Mouse (Mus musculus) forebrain, embryonic 12.5 days (tissue): Measurements from ENCODE around the gene Olfr56. TPM values are rescaled to one million over a fixed set of nuclear protein-coding genes. Genes with fewer than 3 reads are reported as not detected.
"Not testable (repeated sequence)": the region's sequence is repeated elsewhere in the genome, so short reads cannot be mapped to it uniquely, and the experiment has no call there.

ENCODE experiments used
- ATAC-seq: fragments of 200-750 bp; cut with Nextera tagmentation; 2 replicates; pipeline ENCODE4 v1.8.0; 2017; ENCODE audit warnings: moderate TSS enrichment; ENCODE audit not compliant: low FRiP score
- H3K27ac ChIP-seq: fragments of 300-500 bp; sonication (generic); 2 replicates; pipeline ENCODE4 v1.5.1; 2016; ENCODE audit warnings: mild to moderate bottlenecking
- H3K27me3 ChIP-seq: fragments of 300-500 bp; sonication (generic); 2 replicates; pipeline ENCODE4 v1.6.1; 2016; ENCODE audit warnings: mild to moderate bottlenecking
- H3K36me3 ChIP-seq: fragments of 300-500 bp; sonication (generic); replicated peaks from 2 replicates; pipeline ENCODE4 v1.6.1; 2016; ENCODE audit warnings: mild to moderate bottlenecking
- H3K4me1 ChIP-seq: fragments of 300-500 bp; sonication (generic); 2 replicates; pipeline ENCODE4 v1.6.1; 2016
- H3K4me2 ChIP-seq: fragments of 300-500 bp; sonication (generic); 2 replicates; pipeline ENCODE4 v1.6.1; 2016; ENCODE audit warnings: mild to moderate bottlenecking, moderate library complexity
- H3K4me3 ChIP-seq: fragments of 300-500 bp; sonication (generic); replicated peaks from 2 replicates; pipeline ENCODE4 v1.5.1; 2016; ENCODE audit warnings: mild to moderate bottlenecking
- H3K9ac ChIP-seq: fragments of 300-500 bp; sonication (generic); 2 replicates; pipeline ENCODE4 v1.6.1; 2016; ENCODE audit warnings: mild to moderate bottlenecking
- H3K9me3 ChIP-seq: fragments of 300-500 bp; sonication (generic); 2 replicates; pipeline ENCODE4 v1.6.1; 2016
- WGBS: fragments of 180-500 bp; shearing (Covaris S2); methylation state at CpG from one replicate; pipeline ENCODE4 v1.1.7; 2016; 5-methylcytosine and 5-hydroxymethylcytosine counted together
- polyA plus RNA-seq: library from polyadenylated mRNA; unstranded; fragments of >200 nt; fragmentation: Nextera tagmentation; extraction: Ambion mirVana; gene quantifications from 2 replicates; pipeline ENCODE4 v1.2.1, GENCODE M21; 2016

Olfr56 gene
- polyA plus RNA-seq, 1 experiment from 2014 or later, result not detected

- H3K4me1 ChIP-seq, H3K4me3 ChIP-seq, H3K9ac ChIP-seq, H3K27me3 ChIP-seq, H3K4me2 ChIP-seq, H3K9me3 ChIP-seq, H3K27ac ChIP-seq, H3K36me3 ChIP-seq, ATAC-seq: not testable (repeated sequence)
- 80% methylated on average over 10 of the region's 10 CpGs for WGBS
Measured at GRCm38 (mm10) chr11:48993296-48993695, 14.6 kb downstream of the Olfr56 start.

- not testable (repeated sequence) for H3K27ac ChIP-seq, H3K36me3 ChIP-seq, H3K9me3 ChIP-seq, H3K4me3 ChIP-seq, H3K4me2 ChIP-seq, H3K9ac ChIP-seq, ATAC-seq, H3K4me1 ChIP-seq, H3K27me3 ChIP-seq
- 81% methylated on average over 2 of the region's 2 CpGs for WGBS
Measured at GRCm38 (mm10) chr11:48994018-48994417, 15.3 kb downstream of the Olfr56 start, which contains the start of gene Tgtp1. TSS of gene Tgtp1 (minus strand) at chr11:48994172.

DNA sequence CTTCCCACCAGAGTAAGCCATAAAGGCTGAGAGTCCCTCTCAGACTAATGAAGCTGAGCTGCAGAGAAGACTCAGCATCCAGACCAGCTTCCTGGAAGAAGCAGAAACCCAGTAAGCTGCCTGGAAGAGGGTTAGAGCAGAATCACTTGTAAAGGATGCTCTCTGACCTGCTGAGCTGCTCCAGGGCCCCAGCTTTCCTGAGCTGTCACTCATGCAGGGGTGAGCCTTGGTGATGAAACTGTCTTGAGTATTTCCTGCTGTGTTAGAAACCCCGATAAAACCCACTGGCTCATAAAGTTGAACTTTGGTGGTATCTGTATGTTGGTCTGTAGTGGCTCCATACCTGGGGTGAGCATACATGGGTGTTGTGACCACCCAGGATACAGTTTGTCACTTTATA is 21.7 kb downstream of the Olfr56 start:
- not testable (repeated sequence) for H3K4me1 ChIP-seq, H3K4me2 ChIP-seq, H3K27me3 ChIP-seq, H3K27ac ChIP-seq, H3K36me3 ChIP-seq, ATAC-seq, H3K9ac ChIP-seq, H3K4me3 ChIP-seq, H3K9me3 ChIP-seq
- 94% methylated on average over 1 of the region's 1 CpGs for WGBS

DNA sequence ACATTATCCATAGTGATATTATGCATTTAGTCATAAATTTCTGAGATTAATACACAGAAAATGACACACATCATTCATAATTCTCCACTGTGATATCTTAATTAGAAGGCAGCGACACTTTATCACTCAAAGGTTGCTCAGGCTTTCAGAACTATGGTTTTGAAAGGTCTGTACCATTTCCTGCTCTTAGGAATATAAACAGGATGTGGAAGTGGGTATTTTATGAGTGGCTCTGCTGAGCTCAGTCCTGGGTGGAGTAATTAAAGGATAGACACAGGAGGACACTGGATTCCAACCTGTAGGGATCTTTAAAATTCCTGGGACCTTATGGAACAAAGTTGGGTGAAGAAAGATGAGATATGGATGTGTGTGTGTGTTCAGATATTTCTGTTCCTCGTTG is 27.6 kb downstream of the Olfr56 start:
- not testable (repeated sequence) for H3K9ac ChIP-seq, H3K27ac ChIP-seq, ATAC-seq, H3K27me3 ChIP-seq, H3K4me2 ChIP-seq, H3K9me3 ChIP-seq, H3K36me3 ChIP-seq, H3K4me1 ChIP-seq, H3K4me3 ChIP-seq
- 72% methylated on average over 2 of the region's 2 CpGs for WGBS

GRCm38 (mm10) chr11:49006785-49007184 is 28.1 kb downstream of the Olfr56 start:
- H3K36me3 ChIP-seq, H3K9ac ChIP-seq, H3K27ac ChIP-seq, H3K4me2 ChIP-seq, H3K9me3 ChIP-seq, ATAC-seq, H3K4me1 ChIP-seq, H3K4me3 ChIP-seq, H3K27me3 ChIP-seq: not testable (repeated sequence)
- WGBS, result 61% methylated on average over 1 of the region's 1 CpGs

DNA sequence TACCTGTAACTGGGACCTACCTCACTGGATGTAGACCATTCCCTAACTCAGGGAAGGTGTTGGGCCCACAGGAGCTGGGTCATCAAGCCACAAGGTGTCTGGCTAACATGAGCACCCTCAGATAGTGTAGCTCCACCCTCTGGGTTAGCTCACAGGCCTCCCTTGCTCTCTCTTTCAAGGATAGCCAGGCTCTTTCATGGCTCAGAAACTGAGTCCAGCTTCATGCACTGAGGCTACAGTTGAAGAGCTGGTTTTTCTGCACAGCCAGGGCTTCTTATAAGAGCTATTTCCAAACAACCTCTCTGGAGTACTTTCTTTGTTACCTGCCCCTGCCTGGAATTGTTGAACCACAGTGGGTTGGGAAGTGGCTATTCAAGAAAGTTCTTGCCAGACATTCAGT is 33.4 kb downstream of the Olfr56 start:
- H3K4me1 ChIP-seq, result not testable (repeated sequence)

GRCm38 (mm10) chr11:49050064-49050463 is 71.4 kb downstream of the Olfr56 start:
- H3K36me3 ChIP-seq, H3K4me1 ChIP-seq, H3K4me3 ChIP-seq, H3K4me2 ChIP-seq, H3K9ac ChIP-seq, H3K27me3 ChIP-seq, H3K9me3 ChIP-seq, ATAC-seq, H3K27ac ChIP-seq: not testable (repeated sequence)

More for the DNA sequence above, 33.4 kb downstream of the Olfr56 start:
- not testable (repeated sequence) for H3K4me2 ChIP-seq, H3K27ac ChIP-seq, H3K9me3 ChIP-seq, H3K36me3 ChIP-seq, H3K4me3 ChIP-seq, H3K27me3 ChIP-seq, H3K9ac ChIP-seq, ATAC-seq

DNA sequence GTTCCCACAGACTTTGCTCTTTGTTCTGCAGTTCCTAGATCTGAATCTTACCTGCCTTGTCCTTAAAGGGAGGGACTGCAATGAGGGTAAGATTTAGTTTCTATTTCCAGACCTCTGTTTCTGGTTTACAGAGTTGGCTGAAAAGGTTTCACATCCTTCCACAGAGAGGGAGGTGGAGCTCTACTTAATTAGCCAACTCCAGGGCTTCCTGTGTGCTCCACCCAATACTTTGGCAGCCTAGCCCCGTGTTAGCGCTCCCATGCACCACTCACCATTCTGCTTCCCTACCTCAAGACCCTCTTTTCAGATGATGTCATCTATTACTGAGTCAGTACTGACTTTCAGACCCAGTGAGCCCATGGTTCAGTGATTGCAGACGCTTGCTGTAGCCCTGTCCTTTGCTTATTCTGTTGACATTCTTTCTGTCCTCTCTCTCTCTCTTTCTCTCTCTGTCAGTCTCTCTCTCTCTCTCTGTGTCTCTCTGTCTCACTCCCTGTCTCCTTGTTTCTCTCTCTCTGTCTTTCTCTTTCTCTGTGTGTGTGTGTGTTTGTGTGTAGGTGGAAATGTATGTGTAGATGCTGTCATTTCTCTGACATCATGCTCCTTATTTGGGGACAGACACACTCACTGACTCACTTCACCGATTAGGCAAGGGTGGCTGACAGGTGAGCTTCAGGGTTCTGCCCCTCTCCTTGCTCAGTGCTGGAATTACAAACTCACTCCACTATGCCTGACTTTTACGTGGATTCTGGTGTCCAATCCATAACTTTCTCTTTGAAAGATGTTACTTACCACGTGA is 72.6 kb downstream of the Olfr56 start, which contains the start of gene 9930111J21Rik2:
Gene 9930111J21Rik2, minus strand, starts transcription at position 150 of the 799 bp plus-strand sequence.
- H3K9ac ChIP-seq, H3K27ac ChIP-seq, H3K4me2 ChIP-seq, H3K27me3 ChIP-seq, H3K36me3 ChIP-seq, H3K4me1 ChIP-seq, H3K9me3 ChIP-seq, ATAC-seq, H3K4me3 ChIP-seq: not testable (repeated sequence)
- WGBS, result 100% methylated on average over 1 of the region's 6 CpGs

DNA sequence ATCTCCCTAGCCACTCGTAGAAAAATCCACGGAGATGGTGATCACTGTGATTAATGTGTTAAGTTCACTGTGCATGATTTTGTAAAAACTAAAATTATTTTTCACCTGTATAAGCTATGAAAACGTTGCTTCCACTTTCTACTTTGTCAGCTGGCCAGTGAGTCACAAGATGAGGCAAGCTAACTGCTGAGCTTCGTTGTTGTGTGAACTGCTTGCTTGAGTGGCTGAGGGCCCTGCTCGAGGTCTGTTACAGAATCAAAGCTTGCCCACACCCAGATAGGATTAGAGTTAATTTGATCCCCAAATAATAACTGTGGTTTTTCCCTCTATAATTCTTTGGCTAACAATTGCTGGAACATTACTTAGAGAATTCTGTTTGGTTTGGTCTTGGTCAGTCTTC is 73.2 kb downstream of the Olfr56 start:
- WGBS, result no CpG with 5 or more reads among the region's 5 CpGs
- H3K27me3 ChIP-seq, ATAC-seq, H3K9ac ChIP-seq, H3K27ac ChIP-seq, H3K9me3 ChIP-seq, H3K36me3 ChIP-seq, H3K4me1 ChIP-seq, H3K4me3 ChIP-seq, H3K4me2 ChIP-seq: not testable (repeated sequence)

GRCm38 (mm10) chr11:49060061-49060460 is 81.4 kb downstream of the Olfr56 start:
- ATAC-seq, H3K9ac ChIP-seq, H3K27me3 ChIP-seq, H3K9me3 ChIP-seq, H3K27ac ChIP-seq, H3K4me3 ChIP-seq, H3K4me2 ChIP-seq, H3K4me1 ChIP-seq, H3K36me3 ChIP-seq: not testable (repeated sequence)
- 69% methylated on average over 2 of the region's 3 CpGs for WGBS

- ATAC-seq, H3K27me3 ChIP-seq, H3K27ac ChIP-seq, H3K36me3 ChIP-seq, H3K9me3 ChIP-seq, H3K4me1 ChIP-seq, H3K4me3 ChIP-seq, H3K9ac ChIP-seq, H3K4me2 ChIP-seq: not testable (repeated sequence)
- WGBS, result 72% methylated on average over 2 of the region's 2 CpGs
Measured at GRCm38 (mm10) chr11:49061865-49062264, 83.2 kb downstream of the Olfr56 start.

- ATAC-seq, result not testable (repeated sequence)
Measured at GRCm38 (mm10) chr11:49063713-49064469, 85.2 kb downstream of the Olfr56 start, which contains the start of gene Tgtp2. TSS of gene Tgtp2 (minus strand) at chr11:49064206.

DNA sequence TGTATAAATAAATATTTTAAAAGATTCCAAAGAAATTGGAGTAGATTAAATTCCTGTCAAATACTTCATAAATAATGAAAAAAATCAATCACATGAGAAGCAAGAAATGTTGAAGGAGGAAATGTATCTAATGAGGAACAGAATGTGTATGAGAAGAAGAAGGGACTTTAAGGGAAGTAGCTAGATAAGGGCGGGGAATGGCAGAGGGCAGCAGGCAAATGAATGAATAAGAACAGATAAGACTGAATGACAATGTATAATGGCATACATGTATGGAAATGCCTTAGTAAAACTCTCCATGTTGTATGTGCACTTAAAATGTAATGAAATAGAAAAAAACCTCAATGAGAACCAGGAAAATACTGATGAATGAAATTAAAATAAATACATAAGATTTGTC is 89.7 kb downstream of the Olfr56 start:
- no peaks in the 10 kb centered on the region for H3K9me3 ChIP-seq
- H3K27ac ChIP-seq, result no peak overlapping the region
- 93% methylated on average over 1 of the region's 1 CpGs for WGBS
- H3K9ac ChIP-seq, result no peak overlapping the region
- H3K36me3 ChIP-seq, result no peaks in the 10 kb centered on the region
- no peak overlapping the region for H3K4me2 ChIP-seq
- H3K4me3 ChIP-seq, result no peak overlapping the region
- no peak for ATAC-seq
- no peaks in the 10 kb centered on the region for H3K27me3 ChIP-seq
- H3K4me1 ChIP-seq, result no peaks in the 10 kb centered on the region

More at GRCm38 (mm10) chr11:49063713-49064469, 85.2 kb downstream of the Olfr56 start, which contains the start of gene Tgtp2:
- not testable (repeated sequence) for H3K4me1 ChIP-seq, H3K27me3 ChIP-seq, H3K9me3 ChIP-seq, H3K4me2 ChIP-seq, H3K9ac ChIP-seq, H3K4me3 ChIP-seq, H3K36me3 ChIP-seq, H3K27ac ChIP-seq
- 80% methylated on average over 5 of the region's 5 CpGs for WGBS
